Mouse (Mus musculus) megakaryocyte progenitor cell, adult 5-6 weeks (primary cell): ENCODE measurements around the gene Slc6a6. TPM values are rescaled to one million over a fixed set of nuclear protein-coding genes. Genes with fewer than 3 reads are reported as not detected.

Source experiments
- ATAC-seq: replicated peaks from 2 replicates; pipeline ENCODE4 v1.8.0; 2016; ENCODE audit warnings: mild to moderate bottlenecking, moderate TSS enrichment, inconsistent platforms; ENCODE audit not compliant: poor library complexity
- total RNA-seq, 2 experiments: library from RNA; stranded (forward) in 1 of 2; stranded (reverse) in 1 of 2; fragments of 157-497, 149-512 nt in 1 of 2; fragments of 200-1000 nt in 1 of 2; gene quantifications; 2 replicates each; pipeline versions ENCODE4 v1.2.3 to v1.2.4; 2015 to 2017

The Slc6a6 gene
- total RNA-seq, 2 experiments from 2014 or later, result 20.7 to 34.6 TPM

GRCm38 (mm10) chr6:91762051-91762742 is 78.3 kb downstream of the Slc6a6 start:
- peak; percentile 68 for ATAC-seq

GRCm38 (mm10) chr6:91767550-91767949 is 83.7 kb downstream of the Slc6a6 start:
- ATAC-seq, result 0 out of 2 replicates have a peak, but pooled peaks have one; percentile 20

GRCm38 (mm10) chr6:91773951-91774350 is 90.1 kb downstream of the Slc6a6 start:
- ATAC-seq, result no peak

GRCm38 (mm10) chr6:91776543-91776942 is 92.7 kb downstream of the Slc6a6 start:
- ATAC-seq, result peak; percentile 94

GRCm38 (mm10) chr6:91779206-91779605 is 95.4 kb downstream of the Slc6a6 start:
- no peak for ATAC-seq

- ATAC-seq, result no peak
Measured at GRCm38 (mm10) chr6:91785018-91785417, 101.2 kb downstream of the Slc6a6 start.

- ATAC-seq, result no peak
Measured at GRCm38 (mm10) chr6:91788311-91788798, 104.5 kb downstream of the Slc6a6 start.

GRCm38 (mm10) chr6:91795640-91796039 is 111.8 kb downstream of the Slc6a6 start:
- ATAC-seq, result no peak

GRCm38 (mm10) chr6:91796064-91796463 is 112.2 kb downstream of the Slc6a6 start:
- ATAC-seq, result no peak

GRCm38 (mm10) chr6:91796736-91797135 is 112.9 kb downstream of the Slc6a6 start:
- no peak for ATAC-seq

- no peak for ATAC-seq
Measured at GRCm38 (mm10) chr6:91798496-91798895, 114.6 kb downstream of the Slc6a6 start.

- ATAC-seq, result no peak
Measured at GRCm38 (mm10) chr6:91804177-91804576, 120.3 kb downstream of the Slc6a6 start.

GRCm38 (mm10) chr6:91807169-91807568 is 123.3 kb downstream of the Slc6a6 start:
- ATAC-seq, result no peak

GRCm38 (mm10) chr6:91808022-91808421 is 124.2 kb downstream of the Slc6a6 start:
- ATAC-seq, result no peak

Other genes with a start within 250 kb of the Slc6a6 start
- 25.5 and 28.2 TPM in 2 replicates for gene Chchd4, start 210.5 kb upstream of the Slc6a6 start, total RNA-seq (2015)
- gene Chchd4, start 210.5 kb upstream of the Slc6a6 start, total RNA-seq (2017), result 24.3 TPM in 2 replicates
- gene Tmem43, start 210.3 kb upstream of the Slc6a6 start, total RNA-seq (2015), result 53.7 and 59.0 TPM in 2 replicates
- 58.1 and 70.3 TPM in 2 replicates for gene Tmem43, start 210.3 kb upstream of the Slc6a6 start, total RNA-seq (2017)
- gene Xpc, start 168.2 kb upstream of the Slc6a6 start, total RNA-seq (2015), result 31.1 and 31.6 TPM in 2 replicates
- gene Xpc, start 168.2 kb upstream of the Slc6a6 start, total RNA-seq (2017), result 79.0 and 80.6 TPM in 2 replicates
- gene Lsm3, start 168.1 kb upstream of the Slc6a6 start, total RNA-seq (2015), result 148 and 154 TPM in 2 replicates
- gene Lsm3, start 168.1 kb upstream of the Slc6a6 start, total RNA-seq (2017), result 468 and 492 TPM in 2 replicates
- not detected in 2 replicates for gene Grip2, start 143.2 kb downstream of the Slc6a6 start, total RNA-seq (2015)
- gene Grip2, start 143.2 kb downstream of the Slc6a6 start, total RNA-seq (2017), result not detected in 2 replicates
- gene Ccdc174, start 194.0 kb downstream of the Slc6a6 start, total RNA-seq (2015), result 35.5 and 36.3 TPM in 2 replicates
- gene Ccdc174, start 194.0 kb downstream of the Slc6a6 start, total RNA-seq (2017), result 38.0 and 54.6 TPM in 2 replicates
- 0.69 and 0.78 TPM in 2 replicates for gene 4930590J08Rik, start 218.8 kb downstream of the Slc6a6 start, total RNA-seq (2015)
- 0.37 TPM in 1 of 2 replicates, not detected in the other for gene 4930590J08Rik, start 218.8 kb downstream of the Slc6a6 start, total RNA-seq (2017)